Mouse (Mus musculus): ENCODE results near the gene Auts2. TPM values are rescaled to one million over a fixed set of nuclear protein-coding genes. Genes with fewer than 3 reads are reported as not detected.

The Auts2 gene
- total RNA-seq, 4 experiments from 2014 or later = 126 to 150 (median 139) TPM

GRCm38 (mm10) chr5:131584260-131585135, 958.6 kb downstream of the Auts2 start:
- no peak for DNase-seq (ENCODE audit: low spot score in 2 of 2)

GRCm38 (mm10) chr5:131581110-131582050, 961.8 kb downstream of the Auts2 start:
- DNase-seq (ENCODE audit: low spot score in 2 of 2) = no peak

DNA sequence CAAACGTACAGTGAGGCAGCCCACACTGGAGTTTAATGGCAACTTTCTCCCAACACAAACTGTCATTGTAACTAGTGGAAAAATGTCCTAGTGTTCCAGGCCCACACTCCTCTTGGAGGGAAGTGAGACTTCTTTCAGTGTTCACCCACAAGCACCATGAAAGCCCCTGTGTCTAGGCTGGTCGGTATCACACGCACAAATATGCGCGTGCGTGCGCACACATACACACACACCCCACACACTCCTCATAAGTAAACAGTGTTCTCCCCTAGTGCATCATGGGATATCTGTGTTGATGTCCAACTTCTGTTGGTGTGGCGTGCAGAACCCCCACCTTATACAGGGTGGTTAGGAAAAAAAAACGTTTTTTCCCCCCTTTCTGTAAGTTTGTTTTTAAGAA, 964.4 kb downstream of the Auts2 start:
- no peak for DNase-seq (ENCODE audit: low spot score in 2 of 2)

DNA sequence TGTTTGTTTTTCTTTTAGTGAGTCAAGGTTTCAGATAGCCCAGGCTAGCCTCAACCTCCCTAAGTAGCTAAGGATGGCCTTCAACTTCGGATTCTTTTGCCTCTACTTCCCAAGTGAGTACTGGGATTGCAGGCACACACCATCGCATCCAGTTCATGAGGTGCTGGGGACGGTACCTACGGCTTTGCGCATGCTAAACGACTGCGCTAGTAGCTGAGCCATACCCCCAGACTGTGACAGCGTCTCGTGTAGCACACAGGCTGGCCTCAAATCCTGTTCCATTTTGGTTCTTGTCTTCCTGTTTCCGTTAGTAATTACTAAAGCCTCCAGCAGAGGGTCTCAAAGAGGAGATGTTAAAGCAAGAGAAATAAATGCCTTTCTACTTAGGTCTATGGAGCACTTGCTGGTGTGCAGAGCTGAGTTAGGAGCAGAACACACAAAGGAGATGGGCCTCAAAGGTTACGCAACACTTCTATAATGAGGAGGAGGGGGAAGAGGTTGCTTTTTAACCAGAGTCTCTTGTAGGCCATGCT, 967.3 kb downstream of the Auts2 start:
- no peak for DNase-seq (ENCODE audit: low spot score in 2 of 2)

- DNase-seq (ENCODE audit: low spot score in 2 of 2) = no peak
Measured at GRCm38 (mm10) chr5:131575086-131575514, 968.0 kb downstream of the Auts2 start.

GRCm38 (mm10) chr5:131574469-131575085, 968.6 kb downstream of the Auts2 start:
- no peak for DNase-seq (ENCODE audit: low spot score in 2 of 2)

DNA sequence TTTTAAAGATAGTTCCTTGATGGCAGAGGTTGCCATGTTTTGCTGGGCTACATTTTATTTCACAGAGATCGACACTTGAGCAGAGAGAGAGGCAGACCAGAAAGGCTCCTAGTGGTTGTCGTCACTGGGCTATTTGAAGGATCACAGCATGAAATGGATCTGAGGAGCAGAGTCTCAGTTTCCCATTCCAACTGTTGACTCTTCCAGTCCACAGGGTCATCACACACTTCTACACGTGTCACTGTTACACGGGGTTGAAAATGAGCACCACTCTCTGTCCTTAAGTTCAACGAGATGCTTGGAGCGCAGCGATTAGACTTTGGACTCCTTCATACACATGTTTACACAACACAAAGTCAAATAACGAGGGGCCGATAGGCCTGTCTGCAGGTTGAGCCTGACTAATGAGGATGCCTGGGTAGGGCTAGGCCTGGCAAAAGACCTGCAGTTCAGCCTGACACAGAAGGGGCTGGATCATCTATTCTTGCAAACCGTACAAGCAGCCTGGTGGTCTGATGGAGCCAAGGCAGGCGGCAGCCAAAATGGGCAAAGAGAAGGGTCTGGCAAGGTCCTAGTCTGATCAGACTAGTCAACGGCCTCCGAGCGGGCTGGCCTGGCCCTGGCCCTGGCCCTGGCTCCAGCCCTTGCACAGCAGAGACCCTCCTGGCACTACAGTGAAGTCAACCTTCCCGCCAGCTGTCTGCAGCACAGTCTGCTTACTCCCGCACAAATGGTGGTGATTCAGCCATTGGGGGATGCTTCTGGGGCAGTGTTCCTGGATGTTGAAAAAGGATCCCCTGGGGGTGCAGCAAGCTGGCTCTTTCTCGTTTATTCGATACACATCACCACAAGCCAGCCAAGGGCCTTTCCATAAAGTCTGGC, 969.6 kb downstream of the Auts2 start:
- DNase-seq (ENCODE audit: low spot score in 2 of 2) = peak in 1 of 2 experiments; percentile 33

GRCm38 (mm10) chr5:131566032-131566431, 977.1 kb downstream of the Auts2 start:
- no peak for DNase-seq (ENCODE audit: low spot score in 2 of 2)

GRCm38 (mm10) chr5:131563630-131564252, 979.4 kb downstream of the Auts2 start:
- DNase-seq (ENCODE audit: low spot score in 2 of 2) = no peak

GRCm38 (mm10) chr5:131560773-131561560, 982.2 kb downstream of the Auts2 start:
- DNase-seq (ENCODE audit: low spot score in 2 of 2) = no peak

DNA sequence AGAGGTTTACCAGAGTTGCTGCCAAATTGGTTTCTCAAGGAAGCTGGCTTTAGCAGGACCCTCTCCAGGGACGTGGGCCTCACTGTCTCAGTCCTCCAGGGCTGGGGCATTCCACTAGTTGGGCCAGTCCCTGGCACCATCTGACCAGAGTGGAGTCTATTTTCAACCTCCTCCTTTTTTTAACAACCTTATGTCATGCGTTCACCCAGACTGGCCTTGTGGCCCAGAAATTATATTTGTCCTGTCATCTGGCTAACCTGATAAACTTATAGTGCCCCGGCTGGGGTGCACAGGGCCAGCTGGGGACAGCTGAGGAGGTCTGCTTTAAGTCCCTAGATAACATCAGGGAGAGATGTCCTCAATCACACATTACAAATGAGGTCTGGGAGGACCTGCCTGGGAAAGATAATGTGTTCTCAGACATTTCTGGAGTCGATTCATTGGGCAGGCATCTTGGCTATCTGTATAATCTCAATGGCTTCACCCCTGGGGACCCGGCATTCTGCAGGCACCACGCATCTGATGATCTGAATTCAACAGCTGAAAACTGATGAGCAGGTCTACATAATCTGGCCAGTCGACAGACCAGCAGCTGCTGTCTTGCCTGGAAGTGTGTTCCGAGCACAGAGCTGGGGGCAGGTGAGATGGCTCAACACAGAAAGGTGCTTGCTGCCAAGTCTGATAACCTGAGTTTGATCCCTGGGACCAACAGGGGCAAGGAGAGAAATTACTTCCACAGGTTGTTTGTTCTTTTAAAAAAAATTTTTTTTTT, 984.6 kb downstream of the Auts2 start:
- DNase-seq (ENCODE audit: low spot score in 2 of 2) = no peak

GRCm38 (mm10) chr5:131557591-131558385, 985.4 kb downstream of the Auts2 start:
- DNase-seq (ENCODE audit: low spot score in 2 of 2) = no peak

DNA sequence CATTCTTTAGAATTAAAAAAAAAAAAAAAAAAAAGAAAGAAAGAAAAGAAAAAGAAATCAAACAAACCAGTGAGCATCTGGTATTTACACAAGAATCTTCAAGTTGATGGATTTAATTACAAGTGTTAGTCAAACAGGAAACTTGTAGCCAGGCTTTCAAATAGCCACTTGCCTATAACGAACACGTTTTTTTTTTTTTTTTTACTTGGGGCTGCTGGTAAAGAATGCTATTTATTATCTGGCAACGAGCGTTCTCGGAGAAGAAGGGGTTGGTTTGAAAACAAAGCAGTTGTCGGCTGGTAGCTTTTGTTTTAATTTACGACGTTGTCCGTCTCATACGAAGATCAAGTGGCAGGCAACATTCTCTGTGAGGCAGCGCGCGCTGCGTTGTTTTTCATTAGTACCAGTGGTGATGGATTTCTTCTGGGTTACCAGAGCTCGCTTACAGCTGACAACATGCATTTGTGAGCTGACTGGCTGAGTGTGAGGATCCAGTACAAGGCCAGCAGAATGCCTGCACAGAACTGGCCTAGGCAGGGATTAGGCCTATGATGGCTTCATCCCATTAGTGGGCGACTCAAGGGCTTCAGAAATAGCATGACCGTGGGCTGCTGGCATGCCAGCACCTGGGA, 994.1 kb downstream of the Auts2 start:
- DNase-seq (ENCODE audit: low spot score in 2 of 2) = no peak

- DNase-seq (ENCODE audit: low spot score in 2 of 2) = no peak
Measured at GRCm38 (mm10) chr5:131547926-131548325, 995.2 kb downstream of the Auts2 start.

GRCm38 (mm10) chr5:131546414-131546813, 996.7 kb downstream of the Auts2 start:
- no peak for DNase-seq (ENCODE audit: low spot score in 2 of 2)

DNA sequence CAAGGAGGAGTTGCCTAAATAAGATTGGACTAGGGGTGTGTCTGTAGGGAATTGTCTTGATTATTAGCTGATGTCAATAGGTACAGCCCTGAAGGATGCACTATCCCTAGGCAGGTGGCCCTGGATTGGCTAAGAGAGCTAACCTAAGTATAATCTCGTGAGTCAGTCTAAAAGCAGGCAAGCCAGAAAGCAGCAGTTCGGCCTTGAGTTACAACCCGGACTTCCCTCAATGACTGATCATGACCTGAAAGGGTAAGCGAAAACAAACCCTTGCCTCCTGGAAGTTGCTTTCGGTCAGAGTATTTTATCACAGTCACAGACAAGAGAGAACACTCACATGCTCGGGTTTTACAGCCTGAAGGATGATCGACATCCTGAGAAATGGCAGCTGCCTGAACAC, 998.8 kb downstream of the Auts2 start:
- DNase-seq (ENCODE audit: low spot score in 2 of 2) = no peak

All from layer of hippocampus, adult 8-10 months (tissue).